Mouse (Mus musculus) brain, adult 10 weeks (tissue): Measurements from ENCODE around the gene Pbp2. TPM values are rescaled to one million over a fixed set of nuclear protein-coding genes. Genes with fewer than 3 reads are reported as not detected.

Experiments used
- polyA plus RNA-seq: library from polyadenylated mRNA; stranded (reverse); fragments of 350-450 nt; fragmentation: Illumina TruSeq; extraction: RNeasy Lipid Tissue Mini Kit (QIAGEN cat#74804); gene quantifications from one replicate; pipeline ENCODE4 v1.2.3, GENCODE M21; 2015; ENCODE audit warnings: low read depth, low replicate concordance

Pbp2 gene
- not detected for polyA plus RNA-seq

DNA sequence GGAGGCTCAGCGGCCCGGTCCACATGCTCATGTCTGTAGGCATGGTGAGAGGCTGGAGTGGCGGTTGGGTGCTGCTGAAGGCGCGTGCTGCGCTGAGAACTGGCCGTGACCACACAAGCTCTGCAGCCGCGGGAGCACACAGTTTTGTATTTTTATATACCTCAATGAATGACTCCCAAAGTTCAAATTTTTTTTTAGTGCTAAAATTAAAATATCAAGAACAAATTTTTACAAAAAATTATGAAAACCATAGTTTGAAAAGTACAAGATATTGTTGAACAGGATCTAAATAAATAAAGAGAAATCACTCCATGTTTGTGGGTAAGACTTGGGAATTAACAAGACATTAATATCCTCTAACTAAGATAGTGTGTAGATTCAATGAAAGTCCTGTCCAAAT, at the start of gene Pbp2:
Gene Pbp2, minus strand, starts transcription at position 101 of the 400 bp plus-strand sequence.

Other genes with a start within 250 kb of the Pbp2 start
- 0.36 TPM for gene Gprc5a, start 244.8 kb downstream of the Pbp2 start, polyA plus RNA-seq
- gene Gprc5d, start 192.1 kb downstream of the Pbp2 start, polyA plus RNA-seq: not detected
- gene Fam234b, start 112.4 kb downstream of the Pbp2 start, polyA plus RNA-seq: 141 TPM
- gene Hebp1, start 112.4 kb downstream of the Pbp2 start, polyA plus RNA-seq: 68.5 TPM
- gene Gsg1, start 56.1 kb downstream of the Pbp2 start, polyA plus RNA-seq: 0.45 TPM
- gene Emp1, start 52.1 kb upstream of the Pbp2 start, polyA plus RNA-seq: 3.3 TPM